Comparison of ENCODE assay signal across 16 mouse cellular contexts in genomic region chr11:103941351-103941750, GRCm38 (mm10). TPM values are rescaled to one million over a fixed set of nuclear protein-coding genes. Genes with fewer than 3 reads are reported as not detected.
DNase-seq lines count a peak whose midpoint lies in the region; ATAC-seq and TF ChIP-seq lines count a peak whose summit lies in the region.
"Had no signal": no experiment of that assay in that cellular context is flagged by ENCODE, and none has a peak within 500 bp of the region (broad histone marks: within the 10 kb centered on the region; RNA-seq: fewer than 3 reads in every experiment).

No protein-coding gene starts in this region.

- H3K36me3 ChIP-seq in heart, postnatal 0 days (replicated peaks; ENCODE audit: control insufficient read depth, insufficient read depth, low read length): no peaks in the 10 kb centered on the region
- H3K36me3 ChIP-seq in stomach, postnatal 0 days (ENCODE audit: control insufficient read depth, insufficient read depth, low read length): no peaks in the 10 kb centered on the region
- H3K36me3 ChIP-seq: midbrain, embryonic 15.5 days had no signal

- no peak overlapping the region for H3K4me2 ChIP-seq in heart, postnatal 0 days (ENCODE audit: low read depth, low read length)
- no peak overlapping the region for H3K4me2 ChIP-seq in stomach, postnatal 0 days (replicated peaks; ENCODE audit: low read depth)
- H3K4me2 ChIP-seq: heart, embryonic 11.5 days; limb, embryonic 15.5 days; midbrain, embryonic 15.5 days had no signal

- no peak overlapping the region for H3K27ac ChIP-seq in heart, postnatal 0 days (ENCODE audit: low read depth)
- no peak overlapping the region for H3K27ac ChIP-seq in stomach, postnatal 0 days (replicated peaks)
- H3K27ac ChIP-seq: hindbrain, embryonic 10.5 days; layer of hippocampus, adult 2 months; limb, embryonic 15.5 days; midbrain, embryonic 15.5 days had no signal

- no peaks in the 10 kb centered on the region for H3K4me1 ChIP-seq in heart, postnatal 0 days (ENCODE audit: control insufficient read depth, insufficient read depth)
- H3K4me1 ChIP-seq in stomach, postnatal 0 days (replicated peaks; ENCODE audit: control insufficient read depth, insufficient read depth): no peaks in the 10 kb centered on the region
- H3K4me1 ChIP-seq: limb, embryonic 15.5 days; midbrain, embryonic 15.5 days had no signal

- 0 out of 2 replicates have a peak, but pooled peaks have one; percentile 3 for TF ChIP-seq CTCF in heart, postnatal 0 days (IDR thresholded peaks at IDR 0.05; ENCODE audit: low read depth)
- TF ChIP-seq CTCF in stomach, postnatal 0 days (IDR thresholded peaks at IDR 0.05; ENCODE audit: low read depth): 0 out of 2 replicates have a peak, but pooled peaks have one; percentile 11

- no peaks in the 10 kb centered on the region for H3K27me3 ChIP-seq in heart, postnatal 0 days (ENCODE audit: control insufficient read depth, insufficient read depth, low read length)
- H3K27me3 ChIP-seq in stomach, postnatal 0 days (ENCODE audit: control insufficient read depth, insufficient read depth, low read length): no peaks in the 10 kb centered on the region
- H3K27me3 ChIP-seq: limb, embryonic 15.5 days; midbrain, embryonic 15.5 days had no signal

- DNase-seq in heart, postnatal 0 days (ENCODE audit: low spot score): no peak
- DNase-seq in heart, postnatal 4 days: no peak
- DNase-seq in A20 (ENCODE audit: low read depth, low spot score): peak; percentile 88
- DNase-seq in R1 (ENCODE audit: low read depth, low spot score): peak; percentile 40
- no peak for DNase-seq in stomach, postnatal 0 days (ENCODE audit: low spot score)
- DNase-seq in layer of hippocampus, adult 11-12 months (ENCODE audit: low spot score): no peak
- no peak for DNase-seq in MN1 (ENCODE audit: low spot score)
- DNase-seq: cerebellum, adult 9-11 months; gastrocnemius, postnatal 25 days; liver, postnatal 0 days had no signal

- no peak overlapping the region for H3K9ac ChIP-seq in heart, postnatal 0 days (replicated peaks; ENCODE audit: low read depth, low read length)
- no peak overlapping the region for H3K9ac ChIP-seq in stomach, postnatal 0 days (ENCODE audit: low read length)
- H3K9ac ChIP-seq: limb, embryonic 15.5 days; liver, postnatal 0 days; midbrain, embryonic 15.5 days had no signal

- ATAC-seq in heart, postnatal 0 days (ENCODE audit: insufficient read depth, low read depth): no peak
- no peak for ATAC-seq in stomach, postnatal 0 days (ENCODE audit: low FRiP score, low TSS enrichment)
- ATAC-seq: activated CD4-positive, CD25-positive, alpha-beta regulatory T cell, adult 4 months; liver, postnatal 0 days; midbrain, embryonic 15.5 days had no signal

- TF ChIP-seq EP300 in heart, postnatal 0 days (IDR thresholded peaks at IDR 0.05; ENCODE audit: low read depth): no peak
- no peak for TF ChIP-seq EP300 in stomach, postnatal 0 days (optimal IDR thresholded peaks at IDR 0.05)

- no peak overlapping the region for H3K4me3 ChIP-seq in heart, postnatal 0 days (ENCODE audit: low read depth, low read length)
- no peak overlapping the region for H3K4me3 ChIP-seq in stomach, postnatal 0 days (ENCODE audit: low read depth, low read length)
- H3K4me3 ChIP-seq: hindbrain, embryonic 10.5 days; layer of hippocampus, adult 2 months; limb, embryonic 15.5 days; midbrain, embryonic 15.5 days had no signal

- no peaks in the 10 kb centered on the region for H3K9me3 ChIP-seq in heart, postnatal 0 days (replicated peaks; ENCODE audit: control insufficient read depth, low read length)
- no peaks in the 10 kb centered on the region for H3K9me3 ChIP-seq in stomach, postnatal 0 days (ENCODE audit: control insufficient read depth, low read length)
- H3K9me3 ChIP-seq: hindbrain, embryonic 10.5 days; limb, embryonic 15.5 days; midbrain, embryonic 15.5 days had no signal

- WGBS in heart, postnatal 0 days: 67% methylated on average over 5 of the region's 5 CpGs
- 52% methylated on average over 5 of the region's 5 CpGs for WGBS in stomach, postnatal 0 days

RNA-seq across cellular contexts. Expression of gene Nsf, which starts 12.5 kb away (rescaled TPM):
- total RNA-seq in heart, postnatal 0 days (2014; rRNA removed; ENCODE audit: low replicate concordance): 18.5 and 25.2 TPM in 2 replicates
- polyA plus RNA-seq in heart, postnatal 0 days (2015; fragmentation: Nextera tagmentation; extraction: Ambion mirVana): 24.9 and 25.1 TPM in 2 replicates
- total RNA-seq in heart, postnatal 4 days (2021): 10 to 100 TPM; 39.7 to 45.2 TPM
- 28.2 and 30.6 TPM in 2 replicates for polyA plus RNA-seq in stomach, postnatal 0 days (2015; fragmentation: Nextera tagmentation; extraction: Ambion mirVana)

RNA-seq across cellular contexts. Expression of gene Arf2, which starts 25.2 kb away (rescaled TPM):
- 47.7 and 53.5 TPM in 2 replicates for total RNA-seq in heart, postnatal 0 days (2014; rRNA removed; ENCODE audit: low replicate concordance)
- polyA plus RNA-seq in heart, postnatal 0 days (2015; fragmentation: Nextera tagmentation; extraction: Ambion mirVana): 55.1 and 63.5 TPM in 2 replicates
- total RNA-seq in heart, postnatal 4 days (2021): 10 to 100 TPM; 72.7 to 73.3 TPM
- polyA plus RNA-seq in stomach, postnatal 0 days (2015; fragmentation: Nextera tagmentation; extraction: Ambion mirVana): 41.7 and 43.3 TPM in 2 replicates

Comparison
In these comparisons a context has a peak if more than half of its experiments do, and no peak if none do; other contexts are left out.
1. DNase-seq: peak in A20 (single experiment) and R1 (single experiment); none in heart, postnatal 0 days (single experiment), heart, postnatal 4 days (single experiment), stomach, postnatal 0 days (single experiment), layer of hippocampus, adult 11-12 months (single experiment) and MN1 (single experiment).